Mouse (Mus musculus): Measurements from ENCODE around the gene Rragc. TPM values are rescaled to one million over a fixed set of nuclear protein-coding genes. Genes with fewer than 3 reads are reported as not detected.

Gene Rragc
- total RNA-seq (2014; fragmentation: Nextera tagmentation) = 50.1 and 54.7 TPM in 2 replicates
- total RNA-seq (2017) = 113 and 141 TPM in 2 replicates
- polyA plus RNA-seq (2012) = 24.2 and 34.2 TPM in 2 replicates

- H3K27me3 ChIP-seq (ENCODE audit: insufficient read depth, low read length) = no peaks in the 10 kb centered on the region
- no peaks in the 10 kb centered on the region for H3K9me3 ChIP-seq (replicated peaks)
- H3K4me3 ChIP-seq (ENCODE audit: low read depth, low read length) = peak within 1 kb of the TSS; percentile 94
- TF ChIP-seq GATA2 (IDR thresholded peaks at IDR 0.05; ENCODE audit: borderline replicate concordance, low read depth, low read length) (no peak), CTCF (IDR thresholded peaks at IDR 0.05; ENCODE audit: low read depth, low read length) (no peak), POLR2AphosphoS5 (IDR thresholded peaks at IDR 0.05; ENCODE audit: insufficient replicate concordance, low read depth, low read length) (no peak), TAL1 (conservative IDR thresholded peaks at IDR 0.05; ENCODE audit: low read depth, low read length) (no peak), GATA1 (IDR thresholded peaks at IDR 0.05; ENCODE audit: borderline replicate concordance, low read length) (no peak)
- peak; percentile 98 for ATAC-seq (ENCODE audit: extremely low read depth, insufficient number of reproducible peaks, low FRiP score, poor library complexity, severe bottlenecking)
- peaks cover 31% of the 10 kb centered on the region for H3K4me1 ChIP-seq (ENCODE audit: insufficient read depth, low read depth, low read length)
- H3K36me3 ChIP-seq (replicated peaks) = peaks cover 50% of the 10 kb centered on the region
- DNase-seq (ENCODE audit: low spot score) = peak; percentile 97
Observed at GRCm38 (mm10) chr4:123916748-123917547, at the start of gene Rragc. Gene Rragc (plus strand): TSS chr4:123917446.

GRCm38 (mm10) chr4:123893726-123894125 is 23.5 kb upstream of the Rragc start:
- no peak for ATAC-seq (ENCODE audit: extremely low read depth, insufficient number of reproducible peaks, low FRiP score, poor library complexity, severe bottlenecking)
- peaks cover 16% of the 10 kb centered on the region for H3K27me3 ChIP-seq (ENCODE audit: insufficient read depth, low read length)
- TF ChIP-seq GATA2 (IDR thresholded peaks at IDR 0.05; ENCODE audit: borderline replicate concordance, low read depth, low read length) (no peak), GATA1 (IDR thresholded peaks at IDR 0.05; ENCODE audit: borderline replicate concordance, low read length) (no peak), TAL1 (conservative IDR thresholded peaks at IDR 0.05; ENCODE audit: low read depth, low read length) (no peak), POLR2AphosphoS5 (IDR thresholded peaks at IDR 0.05; ENCODE audit: insufficient replicate concordance, low read depth, low read length) (no peak), CTCF (IDR thresholded peaks at IDR 0.05; ENCODE audit: low read depth, low read length) (no peak)
- no peaks in the 10 kb centered on the region for H3K9me3 ChIP-seq (replicated peaks)
- H3K4me3 ChIP-seq (ENCODE audit: low read depth, low read length) = no peak overlapping the region
- no peak for DNase-seq (ENCODE audit: low spot score)
- H3K36me3 ChIP-seq (replicated peaks) = no peaks in the 10 kb centered on the region
- no peaks in the 10 kb centered on the region; the same call in 1 of the 2 replicates for H3K4me1 ChIP-seq (ENCODE audit: insufficient read depth, low read depth, low read length)

GRCm38 (mm10) chr4:123894295-123894694 is 23.0 kb upstream of the Rragc start:
- Histone ChIP-seq H3K36me3 (replicated peaks) (peaks cover 2% of the 10 kb centered on the region), H3K9me3 (replicated peaks) (no peaks in the 10 kb centered on the region), H3K4me3 (ENCODE audit: low read depth, low read length) (no peak overlapping the region), H3K4me1 (ENCODE audit: insufficient read depth, low read depth, low read length) (no peaks in the 10 kb centered on the region; the same call in 1 of the 2 replicates), H3K27me3 (ENCODE audit: insufficient read depth, low read length) (peaks cover 16% of the 10 kb centered on the region)
- ATAC-seq (ENCODE audit: extremely low read depth, insufficient number of reproducible peaks, low FRiP score, poor library complexity, severe bottlenecking) (no peak), DNase-seq (ENCODE audit: low spot score) (no peak)
- no peak for TF ChIP-seq POLR2AphosphoS5 (IDR thresholded peaks at IDR 0.05; ENCODE audit: insufficient replicate concordance, low read depth, low read length)
- TF ChIP-seq GATA2 (IDR thresholded peaks at IDR 0.05; ENCODE audit: borderline replicate concordance, low read depth, low read length) = no peak
- no peak for TF ChIP-seq GATA1 (IDR thresholded peaks at IDR 0.05; ENCODE audit: borderline replicate concordance, low read length)
- TF ChIP-seq TAL1 (conservative IDR thresholded peaks at IDR 0.05; ENCODE audit: low read depth, low read length) = no peak
- no peak for TF ChIP-seq CTCF (IDR thresholded peaks at IDR 0.05; ENCODE audit: low read depth, low read length)

GRCm38 (mm10) chr4:123898696-123899095 is 18.6 kb upstream of the Rragc start:
- peaks cover 13% of the 10 kb centered on the region for H3K27me3 ChIP-seq (ENCODE audit: insufficient read depth, low read length)
- DNase-seq (ENCODE audit: low spot score) = peak; percentile 43
- H3K36me3 ChIP-seq (replicated peaks) = peaks cover 3% of the 10 kb centered on the region
- no peak for ATAC-seq (ENCODE audit: extremely low read depth, insufficient number of reproducible peaks, low FRiP score, poor library complexity, severe bottlenecking)
- H3K9me3 ChIP-seq (replicated peaks) = no peaks in the 10 kb centered on the region
- TF ChIP-seq CTCF (IDR thresholded peaks at IDR 0.05; ENCODE audit: low read depth, low read length) (peak; percentile 31), POLR2AphosphoS5 (IDR thresholded peaks at IDR 0.05; ENCODE audit: insufficient replicate concordance, low read depth, low read length) (no peak)
- peaks cover 5% of the 10 kb centered on the region for H3K4me1 ChIP-seq (ENCODE audit: insufficient read depth, low read depth, low read length)
- no peak overlapping the region for H3K4me3 ChIP-seq (ENCODE audit: low read depth, low read length)

GRCm38 (mm10) chr4:123903432-123903831 is 13.8 kb upstream of the Rragc start:
- Histone ChIP-seq H3K9me3 (replicated peaks) (no peaks in the 10 kb centered on the region), H3K27me3 (ENCODE audit: insufficient read depth, low read length) (no peaks in the 10 kb centered on the region), H3K36me3 (replicated peaks) (peaks cover 18% of the 10 kb centered on the region), H3K4me1 (ENCODE audit: insufficient read depth, low read depth, low read length) (peaks cover 24% of the 10 kb centered on the region), H3K4me3 (ENCODE audit: low read depth, low read length) (no peak overlapping the region)
- no peak for DNase-seq (ENCODE audit: low spot score)
- TF ChIP-seq CTCF (IDR thresholded peaks at IDR 0.05; ENCODE audit: low read depth, low read length) (no peak), GATA1 (IDR thresholded peaks at IDR 0.05; ENCODE audit: borderline replicate concordance, low read length) (no peak), POLR2AphosphoS5 (IDR thresholded peaks at IDR 0.05; ENCODE audit: insufficient replicate concordance, low read depth, low read length) (no peak), TAL1 (conservative IDR thresholded peaks at IDR 0.05; ENCODE audit: low read depth, low read length) (no peak), GATA2 (IDR thresholded peaks at IDR 0.05; ENCODE audit: borderline replicate concordance, low read depth, low read length) (no peak)
- ATAC-seq (ENCODE audit: extremely low read depth, insufficient number of reproducible peaks, low FRiP score, poor library complexity, severe bottlenecking) = no peak

- H3K4me1 ChIP-seq (ENCODE audit: insufficient read depth, low read depth, low read length) = peaks cover 24% of the 10 kb centered on the region
- peak; percentile 97 for ATAC-seq (ENCODE audit: extremely low read depth, insufficient number of reproducible peaks, low FRiP score, poor library complexity, severe bottlenecking)
- no peaks in the 10 kb centered on the region for H3K27me3 ChIP-seq (ENCODE audit: insufficient read depth, low read length)
- peak within 1 kb of the TSS; percentile 84 for H3K4me3 ChIP-seq (ENCODE audit: low read depth, low read length)
- peak; percentile 96 for DNase-seq (ENCODE audit: low spot score)
- no peak for TF ChIP-seq POLR2AphosphoS5 (IDR thresholded peaks at IDR 0.05; ENCODE audit: insufficient replicate concordance, low read depth, low read length)
- no peak for TF ChIP-seq TAL1 (conservative IDR thresholded peaks at IDR 0.05; ENCODE audit: low read depth, low read length)
- no peak for TF ChIP-seq CTCF (IDR thresholded peaks at IDR 0.05; ENCODE audit: low read depth, low read length)
- no peaks in the 10 kb centered on the region for H3K9me3 ChIP-seq (replicated peaks)
- H3K36me3 ChIP-seq (replicated peaks) = peaks cover 27% of the 10 kb centered on the region
Observed at GRCm38 (mm10) chr4:123904333-123905125, 12.7 kb upstream of the Rragc start, which contains the start of gene Mycbp. Gene Mycbp (plus strand): TSS chr4:123904832.

Measured in G1E (cell line).